Mouse (Mus musculus) intestine, postnatal 0 days (tissue): ENCODE data around the gene Cp. TPM values are rescaled to one million over a fixed set of nuclear protein-coding genes. Genes with fewer than 3 reads are reported as not detected.
"Not testable (repeated sequence)": the region's sequence is repeated elsewhere in the genome, so short reads cannot be mapped to it uniquely, and the experiment has no call there.

Source experiments
- ATAC-seq: fragments of 200-750 bp; cut with Nextera tagmentation; 2 replicates; pipeline ENCODE4 v1.8.0; 2017; ENCODE audit warnings: mild to moderate bottlenecking, moderate TSS enrichment, moderate library complexity
- H3K27ac ChIP-seq: fragments of 300-500 bp; sonication (generic); 2 replicates; pipeline ENCODE4 v1.5.1; 2014; ENCODE audit warnings: mild to moderate bottlenecking, low read depth, low read length, moderate library complexity
- H3K27me3 ChIP-seq: fragments of 300-500 bp; sonication (generic); replicated peaks from 2 replicates; pipeline ENCODE4 v1.6.1; 2014; ENCODE audit warnings: low read length, mixed read lengths; ENCODE audit not compliant: control insufficient read depth, insufficient read depth
- H3K36me3 ChIP-seq: fragments of 300-500 bp; sonication (generic); 2 replicates; pipeline ENCODE4 v1.6.1; 2014; ENCODE audit warnings: mild to moderate bottlenecking, moderate library complexity; ENCODE audit not compliant: control insufficient read depth, insufficient read depth
- H3K4me1 ChIP-seq: fragments of 300-500 bp; sonication (generic); replicated peaks from 2 replicates; pipeline ENCODE4 v1.6.1; 2014; ENCODE audit warnings: antibody characterized with exemption, low read length, mixed read lengths; ENCODE audit not compliant: control insufficient read depth, insufficient read depth
- H3K4me2 ChIP-seq: fragments of 300-500 bp; sonication (generic); replicated peaks from 2 replicates; pipeline ENCODE4 v1.6.1; 2014; ENCODE audit warnings: low read depth, mild to moderate bottlenecking, moderate library complexity
- H3K4me3 ChIP-seq: fragments of 300-500 bp; sonication (generic); 2 replicates; pipeline ENCODE4 v1.5.1; 2014; ENCODE audit warnings: low read depth, low read length
- H3K9ac ChIP-seq: fragments of 300-500 bp; sonication (generic); 2 replicates; pipeline ENCODE4 v1.6.1; 2014; ENCODE audit warnings: mild to moderate bottlenecking, low read depth, low read length
- H3K9me3 ChIP-seq: fragments of 300-500 bp; sonication (generic); 2 replicates; pipeline ENCODE4 v1.6.1; 2016; ENCODE audit warnings: mixed run types; ENCODE audit not compliant: control insufficient read depth
- CTCF ChIP-seq: sonication (generic); IDR thresholded peaks from 2 replicates; pipeline ENCODE4 v1.5.1; 2016; ENCODE audit warnings: low read depth, mild to moderate bottlenecking, control low read depth, antibody characterized with exemption, moderate library complexity
- WGBS: fragments of 180-500 bp; shearing (Covaris S2); extraction: QIAGEN DNeasy Blood & Tissue Kit; methylation state at CpG from one replicate; pipeline ENCODE4 v1.1.7; 2014; 5-methylcytosine and 5-hydroxymethylcytosine counted together
- polyA plus RNA-seq: library from polyadenylated mRNA; unstranded; fragments of >200 nt; fragmentation: Nextera tagmentation; extraction: Ambion mirVana; gene quantifications from 2 replicates; pipeline ENCODE4 v1.2.1, GENCODE M21; 2015

Cp gene
- polyA plus RNA-seq, 1 experiment from 2014 or later: 1.2 TPM

- WGBS: 91% methylated on average over 4 of the region's 4 CpGs
- no peak for TF ChIP-seq CTCF
- H3K36me3 ChIP-seq: peaks cover 24% of the 10 kb centered on the region
- H3K4me3 ChIP-seq: no peak overlapping the region
- H3K27me3 ChIP-seq: no peaks in the 10 kb centered on the region
- no peak for ATAC-seq
- no peak overlapping the region for H3K9ac ChIP-seq
- H3K4me1 ChIP-seq: no peaks in the 10 kb centered on the region
- H3K4me2 ChIP-seq: no peak overlapping the region
- H3K27ac ChIP-seq: no peak overlapping the region
- H3K9me3 ChIP-seq: no peaks in the 10 kb centered on the region
Measured at GRCm38 (mm10) chr3:20000806-20001205, 44.0 kb downstream of the Cp start.

DNA sequence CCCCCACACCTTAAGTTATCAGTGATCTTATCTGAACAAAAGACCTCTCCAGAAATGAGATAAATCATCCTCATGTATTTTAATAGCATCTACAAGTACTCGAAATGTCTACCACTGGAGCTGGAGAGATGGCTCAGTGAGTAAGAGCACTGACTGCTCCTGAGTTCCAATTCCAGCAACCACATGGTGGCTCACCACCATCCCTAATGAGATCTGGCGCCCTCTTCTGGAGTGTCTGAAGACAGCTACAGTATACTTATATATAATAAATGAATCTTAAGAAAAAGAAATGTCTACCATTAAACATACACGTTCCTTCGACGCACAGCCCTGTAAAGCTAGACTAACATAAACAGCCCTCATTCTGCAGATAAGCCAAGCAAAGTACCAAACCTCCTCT is 45.9 kb downstream of the Cp start:
- Histone ChIP-seq H3K9me3 (no peaks in the 10 kb centered on the region), H3K36me3 (peaks cover 24% of the 10 kb centered on the region), H3K27ac (no peak overlapping the region), H3K4me1 (no peaks in the 10 kb centered on the region), H3K4me2 (no peak overlapping the region), H3K4me3 (no peak overlapping the region), H3K27me3 (no peaks in the 10 kb centered on the region), H3K9ac (no peak overlapping the region)
- 74% methylated on average over 5 of the region's 5 CpGs for WGBS
- peak; percentile 67 for TF ChIP-seq CTCF
- no peak for ATAC-seq

DNA sequence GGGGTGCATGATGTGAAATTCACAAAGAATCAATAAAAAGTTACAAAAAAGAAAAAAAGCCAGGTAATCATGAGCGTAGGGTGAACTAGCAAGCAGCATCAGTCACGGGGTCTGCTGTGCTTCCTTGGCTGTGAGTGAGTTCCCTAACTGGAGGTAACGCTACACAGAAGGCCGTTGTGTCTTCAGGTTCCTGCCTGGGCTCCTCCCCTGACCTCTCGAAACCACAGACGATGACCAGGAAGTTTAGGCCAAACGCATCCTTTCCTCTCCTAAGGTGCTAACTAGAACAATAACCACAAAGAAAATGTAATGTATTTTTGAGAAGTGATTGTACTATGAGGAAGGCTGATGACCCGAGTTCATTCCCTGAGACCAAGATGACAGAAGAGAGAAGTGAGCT is 47.6 kb downstream of the Cp start:
- Histone ChIP-seq H3K36me3 (peaks cover 17% of the 10 kb centered on the region), H3K27ac (no peak overlapping the region), H3K9me3 (no peaks in the 10 kb centered on the region), H3K27me3 (no peaks in the 10 kb centered on the region), H3K4me3 (no peak overlapping the region), H3K4me2 (no peak overlapping the region), H3K4me1 (no peaks in the 10 kb centered on the region), H3K9ac (no peak overlapping the region)
- ATAC-seq: no peak
- no peak for TF ChIP-seq CTCF
- WGBS: 86% methylated on average over 8 of the region's 8 CpGs

DNA sequence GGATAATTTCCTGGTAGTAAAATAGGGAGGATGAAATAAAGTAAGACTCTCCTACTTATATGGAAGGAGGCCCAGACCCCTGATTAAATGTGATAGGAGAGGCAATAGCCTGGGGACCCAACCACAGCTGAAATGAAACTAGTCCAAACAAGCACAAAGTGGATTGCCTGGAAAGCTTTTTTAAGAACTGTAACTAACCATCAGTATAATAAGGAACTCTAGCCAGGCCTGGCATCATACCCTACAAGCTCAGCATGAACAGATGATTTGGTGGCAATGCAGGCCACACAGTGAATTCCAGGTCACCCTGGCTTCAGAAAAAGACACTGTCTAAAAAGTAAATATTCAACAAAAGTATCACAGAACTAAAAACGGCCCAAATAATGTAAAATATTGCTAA is 48.8 kb downstream of the Cp start:
- Histone ChIP-seq H3K4me2 (no peak overlapping the region), H3K27me3 (no peaks in the 10 kb centered on the region), H3K9me3 (no peaks in the 10 kb centered on the region), H3K27ac (no peak overlapping the region), H3K4me1 (no peaks in the 10 kb centered on the region), H3K9ac (no peak overlapping the region), H3K4me3 (no peak overlapping the region), H3K36me3 (peaks cover 18% of the 10 kb centered on the region)
- no peak for TF ChIP-seq CTCF
- ATAC-seq: no peak
- WGBS: 61% methylated on average over 1 of the region's 1 CpGs

GRCm38 (mm10) chr3:20007275-20007674 is 50.4 kb downstream of the Cp start:
- H3K27me3 ChIP-seq: no peaks in the 10 kb centered on the region
- H3K27ac ChIP-seq: no peak overlapping the region
- peak; percentile 77 for ATAC-seq
- H3K36me3 ChIP-seq: peaks cover 14% of the 10 kb centered on the region
- no peak overlapping the region for H3K4me3 ChIP-seq
- no peak overlapping the region for H3K4me2 ChIP-seq
- no peaks in the 10 kb centered on the region for H3K4me1 ChIP-seq
- no peaks in the 10 kb centered on the region for H3K9me3 ChIP-seq
- no peak overlapping the region for H3K9ac ChIP-seq
- WGBS: 39% methylated on average over 4 of the region's 4 CpGs
- no peak for TF ChIP-seq CTCF

GRCm38 (mm10) chr3:20007759-20008158 is 50.9 kb downstream of the Cp start:
- ATAC-seq: no peak
- no peak for TF ChIP-seq CTCF
- WGBS: 57% methylated on average over 5 of the region's 5 CpGs

GRCm38 (mm10) chr3:20010464-20010863 is 53.6 kb downstream of the Cp start:
- H3K27me3 ChIP-seq: no peaks in the 10 kb centered on the region
- WGBS: 88% methylated on average over 9 of the region's 9 CpGs
- no peak overlapping the region for H3K4me2 ChIP-seq
- H3K27ac ChIP-seq: no peak overlapping the region
- H3K4me3 ChIP-seq: no peak overlapping the region
- no peak for ATAC-seq
- H3K9me3 ChIP-seq: no peaks in the 10 kb centered on the region
- no peaks in the 10 kb centered on the region for H3K4me1 ChIP-seq
- peaks cover 14% of the 10 kb centered on the region for H3K36me3 ChIP-seq
- H3K9ac ChIP-seq: no peak overlapping the region
- TF ChIP-seq CTCF: no peak

More at GRCm38 (mm10) chr3:20007759-20008158, 50.9 kb downstream of the Cp start:
- Histone ChIP-seq H3K27ac (no peak overlapping the region), H3K4me3 (no peak overlapping the region), H3K36me3 (peaks cover 11% of the 10 kb centered on the region), H3K27me3 (no peaks in the 10 kb centered on the region), H3K4me2 (no peak overlapping the region), H3K9ac (no peak overlapping the region), H3K4me1 (no peaks in the 10 kb centered on the region), H3K9me3 (no peaks in the 10 kb centered on the region)

GRCm38 (mm10) chr3:20010905-20011304 is 54.1 kb downstream of the Cp start:
- H3K4me3 ChIP-seq, H3K9me3 ChIP-seq, H3K27ac ChIP-seq, ATAC-seq, H3K4me2 ChIP-seq, H3K27me3 ChIP-seq, H3K9ac ChIP-seq, H3K4me1 ChIP-seq: not testable (repeated sequence)
- 82% methylated on average over 7 of the region's 7 CpGs for WGBS
- H3K36me3 ChIP-seq: peaks cover 19% of the 10 kb centered on the region
